Mouse (Mus musculus) heart, postnatal 25 days (tissue): Measurements from ENCODE around the gene Arhgap17. TPM values are rescaled to one million over a fixed set of nuclear protein-coding genes. Genes with fewer than 3 reads are reported as not detected.

ENCODE experiments used
- DNase-seq: peaks from one replicate; pipeline ENCODE4 v3.0.0; 2022; ENCODE audit warnings: low spot score
- intact Hi-C: fragments of 180-260 bp; cut with DNase I; formaldehyde crosslinking; loops from one replicate; pipeline ENCODE4 v1.15.1; 2025
- total RNA-seq, 2 experiments: library from RNA; stranded (reverse); gene quantifications; 2 replicates each; pipeline ENCODE4 v1.2.3; 2021

Gene Arhgap17
- 10 to 100 TPM; 16.7 to 20.2 TPM for total RNA-seq

DNA sequence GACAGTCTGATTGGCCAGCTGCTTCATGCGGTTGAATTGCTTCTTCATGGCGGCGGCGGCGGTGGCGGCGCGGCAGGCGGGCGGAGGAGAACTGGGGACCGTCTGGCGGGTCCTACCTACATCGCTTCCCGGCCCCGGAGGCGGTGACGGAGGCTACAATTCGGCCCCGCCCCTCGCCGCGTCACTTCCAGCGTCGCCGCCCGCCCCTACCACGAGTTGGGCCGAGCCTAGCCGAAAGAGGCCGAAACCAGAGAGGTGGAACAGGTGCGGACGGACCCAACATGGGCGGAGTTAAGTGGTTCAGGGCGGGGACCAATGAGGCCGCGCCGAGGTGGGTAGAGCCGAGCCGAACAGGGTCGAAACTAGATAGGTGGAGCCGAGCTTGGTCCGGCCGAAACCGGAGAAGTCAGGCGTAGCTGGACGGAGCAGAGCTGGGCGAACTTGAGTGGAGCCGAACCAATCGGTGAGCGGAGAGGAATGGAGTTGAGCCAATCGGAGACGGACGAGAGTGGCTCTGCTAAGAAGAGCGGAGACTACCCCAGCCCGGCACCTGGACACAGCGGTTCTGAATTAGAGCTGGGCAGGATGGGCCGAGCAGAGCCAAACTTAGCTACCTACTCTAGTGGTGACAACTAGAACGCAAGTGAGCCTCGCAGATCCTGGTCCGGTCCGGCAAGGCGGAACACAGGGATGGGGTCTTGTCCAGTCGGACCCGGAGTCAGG lies at the start of gene Arhgap17, which contains the start of gene Lcmt1:
Gene Arhgap17 (minus strand): TSS at position 157 of the 723 bp plus-strand sequence.
Gene Lcmt1 (plus strand): TSS at position 26 of the 723 bp plus-strand sequence.
- intact Hi-C loops, result loop anchor here (2.0 to 5.0 kb wide), 3 partner anchors 27 to 73 kb away; no protein-coding TSS in a partner anchor
- peak; percentile 91 for DNase-seq

DNA sequence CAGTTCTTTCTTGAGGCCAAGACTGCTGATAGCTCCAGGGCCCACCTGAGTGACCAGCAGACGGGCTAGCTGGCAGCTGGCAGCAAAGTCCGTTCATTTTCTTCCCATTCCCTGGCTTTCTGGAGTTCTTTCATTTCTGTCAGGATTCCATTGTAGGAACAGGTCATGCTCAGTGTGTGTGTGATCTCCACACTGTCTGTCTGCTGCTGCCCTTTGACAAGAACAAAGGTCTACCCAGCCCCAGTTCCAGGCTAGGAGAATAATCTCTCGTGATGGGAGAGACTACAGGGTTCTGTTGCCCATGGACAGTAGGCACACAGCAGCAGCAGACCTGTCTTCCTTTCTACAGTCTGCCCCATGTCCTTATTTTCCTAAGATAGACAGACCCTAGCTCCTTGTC lies 47.9 kb upstream of the Arhgap17 start:
- intact Hi-C loops, result no loop called here

DNA sequence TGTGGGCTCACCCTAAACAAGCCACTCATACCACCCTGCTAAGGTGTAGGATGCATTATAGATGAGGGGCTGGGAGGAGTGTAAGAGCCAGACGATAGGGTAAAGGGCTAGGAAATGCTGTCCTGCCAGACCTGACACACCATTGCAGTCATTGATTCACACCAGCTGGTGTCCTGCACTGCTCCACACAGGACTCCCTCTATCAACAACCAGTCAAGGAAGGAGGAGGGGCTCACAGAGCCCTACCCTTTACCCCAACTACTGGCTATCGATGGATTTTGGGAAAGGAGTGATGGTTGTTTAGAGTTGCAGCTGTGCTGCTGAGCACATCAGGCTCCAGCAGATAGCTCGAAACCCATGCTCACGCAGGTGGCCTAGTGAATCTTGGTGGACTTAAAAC lies 47.1 kb upstream of the Arhgap17 start:
- DNase-seq, result no peak
- intact Hi-C loops, result no loop called here

More for the DNA sequence above, 47.9 kb upstream of the Arhgap17 start:
- DNase-seq, result no peak

DNA sequence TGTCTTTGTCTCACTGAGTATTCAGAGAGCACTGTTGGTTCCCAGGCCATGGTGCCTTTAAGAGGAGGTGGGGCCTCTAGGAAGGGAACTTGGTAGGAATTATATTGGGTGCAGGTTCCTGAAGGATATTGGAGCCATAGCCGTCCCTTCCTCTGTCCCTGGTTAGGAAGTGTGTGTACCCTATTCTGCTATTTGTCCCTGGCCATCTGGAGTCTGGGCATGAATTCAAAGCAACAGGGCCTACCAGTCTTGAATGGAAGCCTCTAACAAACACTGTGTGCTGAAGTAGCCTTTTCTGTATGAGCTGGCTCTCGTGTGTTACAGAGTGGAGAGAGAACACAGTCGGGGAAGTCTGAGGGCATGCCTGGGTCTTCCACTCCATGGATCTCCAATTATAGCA lies 42.4 kb upstream of the Arhgap17 start:
- intact Hi-C loops, result no loop called here
- DNase-seq, result no peak

DNA sequence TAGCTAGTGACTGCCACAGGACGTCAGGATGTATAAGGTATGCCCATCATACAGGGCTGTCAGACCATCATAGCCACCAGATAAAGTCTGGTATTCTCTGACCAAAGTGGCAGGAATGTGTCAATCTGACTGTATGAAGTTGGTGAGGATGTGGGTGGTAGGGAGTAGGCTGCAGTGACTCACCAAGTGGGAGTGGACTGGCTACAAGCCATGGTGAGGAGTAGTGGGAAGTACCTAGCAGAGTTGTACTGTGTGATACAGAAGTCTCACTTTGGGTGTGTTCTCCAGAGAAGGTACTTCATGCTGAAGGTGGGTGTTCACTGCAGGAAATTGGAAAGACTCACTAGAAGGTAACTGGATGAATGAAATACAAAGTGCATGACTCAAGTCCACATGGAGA lies 41.4 kb upstream of the Arhgap17 start:
- intact Hi-C loops, result no loop called here

DNA sequence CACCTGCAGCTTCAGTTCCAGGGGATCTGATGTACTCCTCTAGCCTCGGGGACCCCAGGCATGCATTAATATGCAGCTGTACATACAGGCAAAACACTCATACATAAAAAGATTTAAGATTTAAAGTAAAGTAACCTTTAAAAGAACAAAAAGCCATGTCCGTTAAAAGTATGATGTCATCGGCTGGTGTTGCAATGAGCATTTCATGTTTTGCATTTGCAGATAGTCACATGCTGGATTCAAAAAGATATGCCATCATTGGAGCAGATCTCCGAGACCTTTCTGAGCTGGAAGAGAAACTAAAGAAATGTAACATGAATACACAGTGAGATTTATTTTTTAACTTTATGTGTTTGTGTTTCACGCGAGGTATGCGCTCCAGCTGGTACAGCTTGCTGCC lies 40.8 kb upstream of the Arhgap17 start:
- intact Hi-C loops, result no loop called here
- no peak for DNase-seq

More for the DNA sequence above, 41.4 kb upstream of the Arhgap17 start:
- no peak for DNase-seq

DNA sequence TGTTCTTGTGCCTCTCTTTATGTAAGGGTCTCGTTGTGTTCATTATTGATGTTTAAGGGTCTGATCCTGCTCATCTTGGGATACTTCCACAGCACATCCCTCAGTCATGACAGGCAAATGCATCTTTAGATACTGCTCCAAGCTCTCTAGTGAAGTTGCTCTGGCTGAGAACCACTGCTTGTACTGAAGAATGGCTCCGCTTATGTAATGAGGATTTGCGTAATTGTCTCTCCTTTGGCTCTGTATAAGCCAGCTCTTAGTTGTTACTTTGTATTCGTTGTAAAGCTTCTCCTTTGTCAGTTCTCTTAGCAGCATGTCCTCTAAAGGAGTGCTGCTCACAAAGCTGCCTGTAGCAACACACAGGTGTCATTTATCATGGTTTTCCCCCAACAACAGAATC lies 37.3 kb upstream of the Arhgap17 start:
- no peak for DNase-seq
- intact Hi-C loops, result no loop called here

DNA sequence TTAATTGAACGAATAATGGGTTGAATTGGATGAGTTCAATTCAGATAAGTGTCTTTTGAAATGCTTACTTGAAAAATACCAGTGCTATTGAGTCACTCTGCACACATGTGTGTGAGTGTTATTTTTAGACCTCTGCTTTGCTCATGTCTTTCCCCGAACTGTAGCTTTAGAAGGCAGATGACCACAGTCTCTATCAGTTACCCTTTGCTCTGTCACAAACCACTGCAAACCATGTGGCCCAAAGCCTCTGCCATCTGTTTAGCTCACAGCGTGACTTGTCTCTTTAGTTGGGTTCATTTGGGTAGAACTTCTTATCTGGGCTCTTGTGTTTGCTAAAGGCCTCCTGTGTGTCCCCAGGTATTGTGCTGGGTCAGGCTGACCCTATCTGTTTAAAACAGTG lies 35.9 kb upstream of the Arhgap17 start:
- intact Hi-C loops, result no loop called here
- DNase-seq, result no peak

DNA sequence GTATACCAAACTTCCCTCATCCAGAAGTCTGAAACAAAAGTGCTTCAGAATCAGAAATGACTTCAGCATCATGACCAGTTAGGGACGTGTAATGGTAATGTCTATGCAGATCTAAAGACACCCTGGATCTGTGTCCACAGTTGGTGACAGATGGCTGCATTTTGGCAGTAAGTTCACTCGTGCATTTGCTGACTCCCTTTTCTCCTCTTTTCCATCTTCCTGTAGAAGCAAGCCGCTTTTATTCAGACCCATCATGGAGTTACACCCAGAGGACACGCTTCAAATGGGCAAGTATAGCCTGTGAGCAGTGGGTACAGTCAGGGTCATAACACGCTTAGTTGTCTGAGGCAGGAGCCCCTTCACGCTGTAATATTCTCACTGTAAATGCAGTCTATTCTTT lies 34.5 kb upstream of the Arhgap17 start:
- intact Hi-C loops, result no loop called here
- no peak for DNase-seq

DNA sequence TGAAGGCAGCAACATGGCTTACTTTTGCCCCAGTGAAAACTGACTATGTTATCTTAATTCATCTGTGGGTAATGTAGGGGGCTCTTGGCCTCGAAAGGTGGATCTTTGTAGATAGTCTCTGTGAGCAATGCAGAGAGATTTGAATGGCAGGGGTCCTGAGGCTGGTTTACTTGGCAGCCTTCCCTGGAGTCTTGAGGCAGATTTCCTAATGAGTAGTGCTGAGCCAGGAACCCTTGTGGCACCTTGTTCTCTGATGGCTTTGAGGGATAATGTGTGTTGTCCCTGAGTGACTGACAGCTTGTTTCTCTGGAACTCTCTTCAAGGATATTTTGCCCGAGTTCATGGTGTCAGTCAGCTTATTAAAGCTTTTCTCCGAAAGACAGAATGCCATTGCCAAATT lies 31.4 kb upstream of the Arhgap17 start:
- DNase-seq, result no peak
- intact Hi-C loops, result loop anchor here (2.0 kb wide), 1 partner anchor 196 kb away; no protein-coding TSS in a partner anchor

DNA sequence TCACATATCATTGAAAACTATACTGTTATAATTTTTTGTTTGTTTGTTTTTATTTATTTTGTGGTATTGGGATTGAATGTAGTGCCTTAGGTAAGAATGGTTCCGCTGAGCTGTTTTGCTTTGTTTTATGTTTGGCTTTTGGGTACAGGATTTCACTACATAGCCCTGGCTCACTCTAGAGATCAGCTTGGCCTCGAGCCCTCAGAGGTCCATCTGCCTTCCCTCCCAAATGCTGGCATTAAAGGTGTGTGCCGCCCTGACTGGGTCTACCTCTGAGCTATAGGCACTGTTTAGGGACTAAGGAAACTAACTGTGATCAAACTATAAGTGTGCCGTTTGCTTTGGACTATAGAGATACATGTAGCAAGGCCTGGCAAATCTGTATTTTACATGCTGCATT lies 29.6 kb upstream of the Arhgap17 start:
- DNase-seq, result no peak
- intact Hi-C loops, result loop anchor here (1.0 kb wide), 1 partner anchor 66 kb away; no protein-coding TSS in a partner anchor

DNA sequence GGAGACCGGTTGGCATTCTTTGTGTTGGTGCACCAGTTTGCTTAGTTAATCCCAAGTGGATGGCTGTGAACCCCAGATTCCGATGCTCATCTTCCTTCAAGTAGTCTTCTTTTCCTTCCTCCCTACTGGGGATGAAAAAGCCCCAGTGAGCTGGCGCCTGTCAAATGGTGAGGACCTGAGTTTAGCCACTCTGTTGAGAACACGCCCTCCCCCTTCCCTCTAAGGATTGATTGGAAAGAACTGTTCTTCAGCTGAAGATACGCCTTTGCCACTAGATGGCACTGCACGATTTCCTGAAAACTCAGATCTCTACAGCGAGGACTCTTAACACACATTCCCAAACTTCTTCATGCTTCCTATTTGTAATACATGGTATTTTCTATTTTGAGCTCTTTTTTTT lies 29.1 kb upstream of the Arhgap17 start:
- DNase-seq, result no peak
- intact Hi-C loops, result loop anchor here (1.0 kb wide), 1 partner anchor 66 kb away; no protein-coding TSS in a partner anchor

DNA sequence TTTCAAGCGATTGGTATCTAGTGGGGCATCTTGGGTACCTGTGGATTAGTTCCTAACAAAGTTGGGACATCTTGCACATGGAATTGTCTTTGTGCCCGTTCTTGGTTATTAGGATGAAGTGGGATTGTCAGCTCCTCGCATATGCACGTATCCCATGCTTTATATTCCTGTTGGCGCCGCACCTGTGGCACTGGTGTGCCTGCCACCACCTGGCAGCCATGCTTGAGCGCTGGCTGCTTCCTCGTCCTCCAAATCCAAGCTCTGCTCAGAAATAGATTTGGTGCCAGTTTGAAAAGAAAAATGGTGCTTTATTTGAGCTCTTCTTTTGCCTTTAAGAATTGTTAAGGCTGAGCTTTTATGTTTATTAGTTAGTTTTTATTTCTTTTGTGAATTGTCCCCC lies 28.2 kb upstream of the Arhgap17 start:
- intact Hi-C loops, result no loop called here
- DNase-seq, result no peak

DNA sequence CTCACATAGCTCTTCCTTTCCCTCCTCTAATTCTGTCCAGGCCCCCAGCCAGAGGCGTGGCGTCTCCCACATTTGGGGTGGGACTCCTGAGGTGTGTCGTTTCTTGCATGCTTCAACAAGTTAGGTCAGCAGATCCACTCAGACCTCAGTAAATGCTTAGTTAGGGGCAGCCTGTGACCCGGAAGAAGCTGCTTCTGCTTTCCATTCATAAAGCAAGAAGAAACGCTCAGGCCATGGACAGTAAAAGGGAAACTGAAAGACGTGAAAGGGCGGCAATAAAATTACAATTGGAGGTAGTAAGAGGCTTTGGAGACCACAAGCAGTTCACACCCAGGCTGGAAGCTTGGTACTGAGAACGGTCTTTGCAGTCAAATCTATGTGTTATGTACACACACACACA lies 27.7 kb upstream of the Arhgap17 start:
- intact Hi-C loops, result no loop called here
- DNase-seq, result no peak

DNA sequence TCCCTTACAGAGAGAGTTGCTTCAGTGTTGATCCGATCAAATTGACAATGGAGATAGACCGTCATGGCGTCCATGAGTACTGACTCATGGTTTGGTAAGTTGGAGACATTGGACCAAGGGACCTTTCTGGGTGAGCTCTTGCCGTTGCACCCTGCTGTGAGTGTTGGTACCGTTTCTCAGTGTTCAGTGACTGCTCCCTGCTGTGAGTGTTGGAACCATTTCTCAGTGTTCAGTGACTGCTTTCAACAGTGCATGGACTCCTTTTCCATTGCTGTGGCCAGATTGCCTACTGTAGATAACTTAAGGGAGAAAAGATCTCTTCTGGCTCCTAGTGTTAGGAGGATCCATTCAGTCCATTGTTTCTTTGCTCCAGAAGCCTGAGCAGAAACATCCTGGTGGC lies 27.2 kb upstream of the Arhgap17 start:
- intact Hi-C loops, result no loop called here
- DNase-seq, result no peak

DNA sequence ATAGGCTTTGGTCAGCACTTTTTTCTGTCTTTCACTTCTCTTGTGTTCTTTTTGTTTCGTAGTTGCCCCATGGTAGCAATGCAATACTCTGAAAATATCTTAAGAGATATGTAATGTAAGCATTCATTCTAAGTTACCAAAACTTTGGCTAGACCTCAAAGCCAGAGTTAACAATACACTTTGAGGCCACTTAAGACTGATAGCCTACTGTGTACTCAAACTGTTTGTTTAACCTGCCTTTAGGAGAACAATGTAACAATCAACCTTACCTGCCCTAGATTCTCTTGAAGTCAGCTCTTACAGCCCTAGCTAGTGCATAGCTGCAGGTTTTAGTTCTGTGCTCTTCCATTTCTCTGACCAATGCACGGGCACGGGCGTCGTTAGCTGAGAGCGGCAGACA lies 24.6 kb upstream of the Arhgap17 start:
- DNase-seq, result no peak
- intact Hi-C loops, result no loop called here

DNA sequence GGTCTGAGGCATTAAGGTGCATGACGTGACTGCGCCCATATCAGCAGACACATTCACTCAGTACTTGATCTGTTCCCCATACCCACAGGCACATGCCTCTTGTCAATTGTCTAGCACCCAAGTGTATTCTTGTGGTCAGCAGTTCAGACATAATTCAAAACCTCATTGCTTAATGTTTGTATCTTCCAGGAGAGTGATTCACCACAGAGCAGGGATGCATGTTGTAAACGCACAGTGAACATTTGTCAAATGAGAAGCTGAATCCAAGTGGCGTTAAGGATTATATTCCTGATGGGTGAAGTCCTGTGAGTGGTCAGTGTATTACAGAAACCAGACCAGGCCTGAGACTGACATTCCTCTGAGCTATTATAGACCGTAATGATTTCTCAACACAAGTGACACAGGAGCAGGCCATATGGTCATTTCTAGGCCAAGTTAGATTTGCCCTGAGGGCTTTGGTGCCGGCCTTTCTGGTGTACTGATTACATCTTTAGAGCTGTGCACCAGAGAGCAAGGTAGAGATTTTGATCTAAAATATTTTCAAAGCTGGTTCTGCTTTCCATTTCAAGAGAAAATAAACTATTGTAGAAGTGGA lies 20.1 kb upstream of the Arhgap17 start:
- no peak for DNase-seq
- intact Hi-C loops, result no loop called here

DNA sequence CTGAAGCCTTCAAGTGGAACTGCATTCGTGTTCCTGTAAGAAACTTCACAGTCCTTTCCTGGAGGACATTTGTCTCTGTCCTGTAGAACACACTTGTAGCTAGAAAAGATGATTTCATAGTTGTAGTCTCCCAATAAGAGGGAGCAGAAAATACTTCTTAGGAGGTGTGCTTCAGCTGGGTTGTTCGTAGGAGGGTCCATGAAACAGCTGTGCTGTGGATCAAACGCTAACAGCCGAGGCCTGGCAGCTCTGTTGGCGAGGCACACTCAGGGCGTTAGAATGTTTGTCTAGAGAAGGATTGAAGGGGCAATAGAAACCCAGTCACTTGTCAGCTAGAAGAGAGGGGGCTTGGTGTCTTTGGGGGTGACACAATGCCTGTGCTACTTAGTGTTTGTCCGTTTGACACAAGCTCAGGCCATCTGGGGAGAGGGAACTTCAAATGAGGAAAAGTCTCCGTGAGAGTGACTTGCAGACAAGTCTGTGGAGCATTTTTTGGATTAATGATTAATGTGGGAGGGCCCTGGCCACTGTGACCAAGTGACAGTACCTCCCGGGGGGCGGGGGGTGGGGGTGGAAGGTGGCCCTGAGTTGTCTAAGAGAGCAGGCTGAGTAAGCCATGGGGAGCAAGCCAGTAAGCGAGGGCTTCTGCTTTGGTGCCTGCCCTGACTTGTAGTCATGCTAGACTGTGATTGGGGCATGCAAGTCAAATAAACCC lies 16.1 kb upstream of the Arhgap17 start:
- no peak for DNase-seq
- intact Hi-C loops, result no loop called here

DNA sequence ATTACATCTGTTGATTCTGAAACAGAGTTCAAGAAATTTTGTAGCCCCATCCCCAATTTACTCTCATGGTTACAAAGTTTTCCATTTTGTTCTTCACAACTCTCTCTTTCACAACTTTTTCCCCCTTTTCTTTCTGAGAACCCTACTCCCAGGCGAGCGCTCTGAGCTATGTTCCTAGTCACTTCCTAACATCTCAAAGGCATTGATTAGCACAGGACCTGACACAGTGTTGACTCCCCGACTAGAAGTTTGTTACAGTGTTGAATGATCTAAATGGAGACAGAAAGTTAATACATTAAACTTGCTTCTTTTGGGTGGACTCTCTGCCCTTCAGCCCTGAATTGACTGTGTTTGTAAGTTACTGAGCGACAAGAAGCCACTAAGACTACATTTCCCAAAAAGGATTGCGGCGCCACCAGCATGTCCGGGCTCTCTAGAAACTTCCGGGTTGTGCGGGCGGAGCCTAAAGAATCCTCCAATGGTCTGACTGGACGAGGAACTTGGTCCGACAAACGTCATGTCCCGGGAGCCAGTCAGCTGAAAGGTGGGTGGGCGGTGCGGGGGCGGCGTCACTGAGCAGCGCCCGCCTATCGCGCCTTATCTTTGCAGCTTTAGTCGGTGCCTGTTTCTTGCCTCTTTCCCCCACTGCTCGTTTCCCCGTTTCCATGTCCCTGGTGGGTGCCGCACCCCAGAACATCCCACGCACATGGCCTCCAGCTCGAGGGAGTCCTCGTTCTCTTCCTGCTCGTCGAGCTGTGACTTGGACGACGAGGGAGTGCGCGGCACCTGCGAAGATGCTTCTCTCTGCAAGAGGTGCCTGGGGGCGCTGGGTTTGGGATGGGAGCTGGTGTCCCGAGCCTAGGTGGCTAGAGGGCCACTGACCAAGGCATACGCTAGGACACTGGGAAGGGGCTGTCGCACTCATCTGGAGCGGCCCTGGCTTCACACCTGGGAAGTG lies 8.0 kb upstream of the Arhgap17 start:
- intact Hi-C loops, result no loop called here
- peak; percentile 91 for DNase-seq

DNA sequence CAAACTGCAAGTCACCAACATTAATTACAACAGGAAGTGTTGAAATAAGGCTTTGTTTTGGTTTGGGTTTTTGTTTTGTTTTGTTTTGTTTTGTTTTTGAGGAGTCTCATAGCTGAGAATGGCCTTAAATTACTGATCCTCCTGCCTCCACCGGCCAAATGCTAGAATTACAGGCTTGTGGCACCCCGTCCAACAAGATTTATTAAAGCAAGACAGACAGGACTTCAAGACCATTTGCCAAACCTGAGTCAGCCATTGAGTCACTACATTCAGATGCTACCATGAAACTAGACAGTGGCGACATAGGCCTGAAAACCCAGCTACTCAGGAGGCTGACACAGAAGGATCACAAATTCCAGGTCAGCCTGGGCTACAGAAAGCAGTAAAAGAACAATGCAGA lies 1.8 kb upstream of the Arhgap17 start:
- no peak for DNase-seq
- intact Hi-C loops, result loop anchor here (5.0 kb wide), 1 partner anchor 74 kb away; no protein-coding TSS in a partner anchor
